Mouse (Mus musculus) embryonic facial prominence, embryonic 13.5 days (tissue): ENCODE measurements at regions not wholly inside any gene's neighbourhood (a gene's known extent, or its start where the extent isn't known, plus 50 kb on each side); places are given as distances from the start of the nearest gene placed in this dataset.

ENCODE experiments used
- ATAC-seq: fragments of 200-750 bp; cut with Nextera tagmentation; 2 replicates; pipeline ENCODE4 v1.8.0; 2017; ENCODE audit warnings: low read depth; ENCODE audit not compliant: insufficient number of reproducible peaks, insufficient read depth, low FRiP score, low TSS enrichment
- H3K27ac ChIP-seq: fragments of 300-500 bp; sonication (generic); 2 replicates; pipeline ENCODE4 v1.5.1; 2015; ENCODE audit warnings: moderate library complexity, mild to moderate bottlenecking, inconsistent platforms
- H3K27me3 ChIP-seq: fragments of 300-500 bp; sonication (generic); 2 replicates; pipeline ENCODE4 v1.6.1; 2015; ENCODE audit warnings: mild to moderate bottlenecking, inconsistent platforms
- H3K36me3 ChIP-seq: fragments of 300-500 bp; sonication (generic); 2 replicates; pipeline ENCODE4 v1.6.1; 2015; ENCODE audit warnings: mild to moderate bottlenecking, inconsistent platforms
- H3K4me1 ChIP-seq: fragments of 300-500 bp; sonication (generic); 2 replicates; pipeline ENCODE4 v1.6.1; 2015; ENCODE audit warnings: inconsistent platforms
- H3K4me2 ChIP-seq: fragments of 300-500 bp; sonication (generic); 2 replicates; pipeline ENCODE4 v1.6.1; 2015; ENCODE audit warnings: moderate library complexity, mild to moderate bottlenecking, inconsistent platforms
- H3K4me3 ChIP-seq: fragments of 300-500 bp; sonication (generic); 2 replicates; pipeline ENCODE4 v1.5.1; 2015; ENCODE audit warnings: mild to moderate bottlenecking, inconsistent platforms
- H3K9ac ChIP-seq: fragments of 300-500 bp; sonication (generic); 2 replicates; pipeline ENCODE4 v1.6.1; 2015; ENCODE audit warnings: mild to moderate bottlenecking, inconsistent platforms
- H3K9me3 ChIP-seq: fragments of 300-500 bp; sonication (generic); 2 replicates; pipeline ENCODE4 v1.6.1; 2016; ENCODE audit warnings: inconsistent platforms
- WGBS: fragments of 180-500 bp; shearing (Covaris S2); methylation state at CpG from one replicate; pipeline ENCODE4 v1.1.7; 2015; ENCODE audit warnings: mixed read lengths; 5-methylcytosine and 5-hydroxymethylcytosine counted together

DNA sequence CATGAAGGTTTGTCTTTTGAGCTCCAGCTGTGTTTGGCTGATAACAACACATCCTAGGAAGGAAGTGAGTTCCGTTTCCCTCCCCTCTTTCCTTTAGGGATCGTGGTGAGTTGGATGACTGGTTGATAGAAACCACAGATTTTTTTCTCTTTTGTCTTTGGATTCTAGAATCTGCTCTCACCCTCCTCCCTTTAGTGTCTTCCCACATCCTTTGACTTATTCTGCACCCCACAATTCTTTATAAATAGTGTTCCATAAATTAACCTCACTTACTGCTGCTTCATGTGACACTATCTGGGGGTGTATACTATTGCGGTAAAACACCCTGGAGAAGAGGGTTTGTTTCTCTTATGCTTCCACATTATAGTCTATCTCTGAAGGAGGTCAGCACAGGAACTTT is 285.7 kb downstream of the CK137956 start:
- H3K27ac ChIP-seq = no peak overlapping the region
- no peak overlapping the region for H3K4me3 ChIP-seq
- H3K9me3 ChIP-seq = no peaks in the 10 kb centered on the region
- H3K9ac ChIP-seq = no peak overlapping the region
- H3K27me3 ChIP-seq = no peaks in the 10 kb centered on the region
- WGBS = 83% methylated on average over 3 of the region's 3 CpGs
- H3K4me1 ChIP-seq = no peaks in the 10 kb centered on the region
- no peak overlapping the region for H3K4me2 ChIP-seq
- ATAC-seq = no peak
- H3K36me3 ChIP-seq = no peaks in the 10 kb centered on the region

GRCm38 (mm10) chr4:127679391-127679790 is 291.4 kb downstream of the CK137956 start:
- Histone ChIP-seq H3K4me1 (no peaks in the 10 kb centered on the region), H3K36me3 (no peaks in the 10 kb centered on the region), H3K4me2 (no peak overlapping the region), H3K9ac (no peak overlapping the region), H3K4me3 (no peak overlapping the region), H3K27ac (no peak overlapping the region), H3K9me3 (no peaks in the 10 kb centered on the region), H3K27me3 (no peaks in the 10 kb centered on the region)
- ATAC-seq = no peak
- 12% methylated on average over 4 of the region's 4 CpGs for WGBS

- H3K27me3 ChIP-seq = no peaks in the 10 kb centered on the region
- no peak overlapping the region for H3K4me3 ChIP-seq
- no peak for ATAC-seq
- no peaks in the 10 kb centered on the region for H3K36me3 ChIP-seq
- no peak overlapping the region for H3K4me2 ChIP-seq
- H3K27ac ChIP-seq = no peak overlapping the region
- H3K9me3 ChIP-seq = no peaks in the 10 kb centered on the region
- H3K9ac ChIP-seq = no peak overlapping the region
- 55% methylated on average over 5 of the region's 5 CpGs for WGBS
- H3K4me1 ChIP-seq = no peaks in the 10 kb centered on the region
Measured at GRCm38 (mm10) chr4:127678437-127678836, 292.3 kb downstream of the CK137956 start.

DNA sequence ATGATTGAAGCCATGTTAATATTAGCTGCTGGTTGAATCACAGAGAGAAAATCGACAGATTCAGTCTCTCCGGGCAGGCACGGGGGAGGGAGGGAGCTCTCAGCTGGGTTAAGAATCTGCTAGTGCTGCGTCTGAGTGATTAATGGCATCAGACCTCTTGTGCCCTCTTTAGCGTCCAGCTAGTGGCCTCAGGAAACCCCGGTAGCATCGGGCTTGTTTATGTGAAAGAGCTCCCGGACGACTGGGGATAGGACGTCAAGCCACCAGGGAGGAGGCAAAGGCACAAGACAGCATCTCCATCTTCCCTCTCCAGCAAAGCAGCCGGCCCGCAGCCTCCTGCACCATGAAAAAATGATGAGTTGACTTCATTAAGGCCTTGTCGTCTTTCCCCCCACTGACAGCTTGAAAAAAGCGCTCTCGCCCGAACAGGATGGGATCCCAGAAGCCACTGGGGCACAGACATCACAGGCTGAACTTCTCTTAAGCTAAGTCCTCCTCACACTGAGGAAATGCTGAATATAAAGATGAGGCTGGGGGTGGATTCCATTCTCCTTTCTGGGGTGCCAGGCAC is 294.9 kb downstream of the CK137956 start:
- Histone ChIP-seq H3K27me3 (no peaks in the 10 kb centered on the region), H3K4me3 (no peak overlapping the region), H3K4me1 (no peaks in the 10 kb centered on the region), H3K36me3 (no peaks in the 10 kb centered on the region), H3K27ac (no peak overlapping the region), H3K9ac (no peak overlapping the region), H3K9me3 (no peaks in the 10 kb centered on the region), H3K4me2 (no peak overlapping the region)
- ATAC-seq = no peak
- 64% methylated on average over 16 of the region's 16 CpGs for WGBS

- 93% methylated on average over 1 of the region's 1 CpGs for WGBS
- H3K4me2 ChIP-seq = no peak overlapping the region
- ATAC-seq = no peak
- H3K9ac ChIP-seq = no peak overlapping the region
- no peaks in the 10 kb centered on the region for H3K27me3 ChIP-seq
- no peak overlapping the region for H3K27ac ChIP-seq
- H3K4me1 ChIP-seq = no peaks in the 10 kb centered on the region
- H3K36me3 ChIP-seq = no peaks in the 10 kb centered on the region
- peaks cover 3% of the 10 kb centered on the region; the same call in 1 of the 2 replicates for H3K9me3 ChIP-seq
- H3K4me3 ChIP-seq = no peak overlapping the region
Measured at GRCm38 (mm10) chr4:127659950-127660349, 302.0 kb upstream of the Gjb5 start.

GRCm38 (mm10) chr4:127651601-127652000 is 293.6 kb upstream of the Gjb5 start:
- H3K27ac ChIP-seq = no peak overlapping the region
- H3K27me3 ChIP-seq = no peaks in the 10 kb centered on the region; the same call in none of the 2 replicates
- H3K9me3 ChIP-seq = no peaks in the 10 kb centered on the region
- no peak overlapping the region for H3K9ac ChIP-seq
- no peak overlapping the region for H3K4me2 ChIP-seq
- no peak for ATAC-seq
- 36% methylated on average over 5 of the region's 5 CpGs for WGBS
- H3K4me3 ChIP-seq = no peak overlapping the region
- no peaks in the 10 kb centered on the region for H3K36me3 ChIP-seq
- H3K4me1 ChIP-seq = peaks cover 3% of the 10 kb centered on the region; the same call in 1 of the 2 replicates

DNA sequence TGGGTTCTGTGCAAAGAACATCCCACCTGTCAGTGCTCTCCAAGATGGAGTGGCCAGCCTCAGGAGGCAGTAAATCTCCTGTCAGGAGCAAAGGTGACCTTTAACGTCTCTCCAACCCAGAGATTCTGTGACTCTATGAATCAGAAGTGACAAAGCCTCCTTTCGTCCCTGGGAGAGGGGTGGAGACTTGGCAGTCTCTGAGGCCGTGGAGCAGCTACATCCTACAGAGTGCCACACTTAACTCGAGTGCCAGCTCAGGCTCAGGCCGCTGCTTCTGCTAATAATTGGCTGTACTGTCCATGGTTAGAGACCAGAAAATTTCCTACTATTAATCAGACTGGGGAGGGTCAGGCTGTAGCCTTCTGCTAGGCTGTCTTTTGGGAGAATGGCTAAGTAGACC is 290.0 kb upstream of the Gjb5 start:
- no peaks in the 10 kb centered on the region; the same call in none of the 2 replicates for H3K27me3 ChIP-seq
- H3K27ac ChIP-seq = no peak overlapping the region
- H3K4me3 ChIP-seq = no peak overlapping the region
- H3K9me3 ChIP-seq = no peaks in the 10 kb centered on the region
- no peaks in the 10 kb centered on the region for H3K36me3 ChIP-seq
- no peak overlapping the region for H3K4me2 ChIP-seq
- no peak for ATAC-seq
- no peak overlapping the region for H3K9ac ChIP-seq
- peaks cover 3% of the 10 kb centered on the region; the same call in 1 of the 2 replicates for H3K4me1 ChIP-seq
- 71% methylated on average over 5 of the region's 5 CpGs for WGBS

GRCm38 (mm10) chr4:127647189-127647588 is 289.2 kb upstream of the Gjb5 start:
- WGBS = 47% methylated on average over 8 of the region's 8 CpGs
- Histone ChIP-seq H3K27ac (no peak overlapping the region), H3K4me2 (no peak overlapping the region)

DNA sequence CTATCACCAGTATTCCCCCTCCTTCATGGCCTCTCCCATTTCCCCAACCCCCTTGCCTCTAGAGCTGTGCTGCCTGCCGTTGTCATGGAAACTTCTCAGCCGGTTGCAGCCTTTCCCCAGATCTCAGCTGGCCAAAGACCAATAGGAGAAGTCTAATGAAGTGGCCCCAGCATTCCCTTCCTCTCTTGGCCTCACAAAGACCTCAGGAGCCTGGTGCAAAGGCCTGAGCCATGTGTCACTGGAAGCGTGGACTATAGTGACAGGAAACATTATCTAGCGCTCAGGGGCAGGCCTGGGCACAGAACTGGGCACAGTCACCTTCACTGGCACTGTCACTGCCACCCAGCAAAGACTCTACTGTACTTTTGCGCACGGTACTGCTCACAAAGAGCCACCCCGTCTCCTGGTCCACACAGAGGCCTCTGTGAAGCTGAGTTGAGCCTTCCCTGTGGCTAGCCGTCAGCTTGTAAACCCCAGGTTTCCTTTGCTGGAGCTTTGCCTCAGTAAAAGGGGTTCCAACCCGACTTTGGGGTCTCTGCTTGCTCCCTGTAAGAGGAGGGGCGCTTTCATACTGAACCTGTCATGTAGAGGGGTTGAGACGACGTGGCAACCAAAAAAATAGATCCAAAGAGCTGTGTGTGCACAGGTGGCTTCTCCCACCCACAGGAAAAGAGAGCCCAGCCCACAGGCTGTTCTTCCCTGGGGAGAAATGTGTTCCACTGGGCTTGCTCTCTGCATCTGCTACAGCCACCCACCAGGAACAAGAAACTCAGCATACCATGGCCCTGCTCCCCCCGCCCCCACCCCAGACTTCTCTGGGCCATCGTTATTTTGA is 282.5 kb upstream of the Gjb5 start:
- no peak overlapping the region for H3K4me3 ChIP-seq
- H3K36me3 ChIP-seq = no peaks in the 10 kb centered on the region
- no peak overlapping the region for H3K9ac ChIP-seq
- 57% methylated on average over 14 of the region's 14 CpGs for WGBS
- peaks cover 20% of the 10 kb centered on the region for H3K4me1 ChIP-seq
- no peak overlapping the region for H3K27ac ChIP-seq
- no peaks in the 10 kb centered on the region for H3K27me3 ChIP-seq
- H3K9me3 ChIP-seq = no peaks in the 10 kb centered on the region
- H3K4me2 ChIP-seq = no peak overlapping the region
- ATAC-seq = no peak

More at GRCm38 (mm10) chr4:127647189-127647588, 289.2 kb upstream of the Gjb5 start:
- no peak for ATAC-seq
- Histone ChIP-seq H3K4me3 (no peak overlapping the region), H3K27me3 (no peaks in the 10 kb centered on the region; the same call in none of the 2 replicates), H3K36me3 (no peaks in the 10 kb centered on the region), H3K9me3 (no peaks in the 10 kb centered on the region), H3K9ac (no peak overlapping the region), H3K4me1 (peaks cover 3% of the 10 kb centered on the region; the same call in 1 of the 2 replicates)

DNA sequence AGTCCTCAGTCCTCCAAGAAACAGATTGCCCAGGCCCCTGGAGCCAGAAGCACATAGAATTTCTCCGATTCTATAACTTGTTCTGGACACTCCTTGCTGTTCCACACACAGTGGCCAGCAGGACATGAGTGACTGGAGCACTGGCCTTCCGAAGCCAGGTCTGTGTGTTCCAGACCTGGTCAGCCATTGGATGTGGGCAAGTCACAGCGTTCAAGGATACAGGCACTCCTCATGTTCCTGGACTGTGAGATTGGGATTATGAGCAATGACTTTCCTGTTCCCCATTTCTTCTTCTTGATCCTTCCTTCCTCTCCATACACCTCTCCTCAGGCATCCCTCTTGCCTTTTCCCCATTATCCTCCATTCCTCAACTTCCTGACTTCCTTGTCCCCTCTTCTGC is 281.8 kb upstream of the Gjb5 start:
- Histone ChIP-seq H3K27me3 (no peaks in the 10 kb centered on the region), H3K4me1 (peaks cover 20% of the 10 kb centered on the region), H3K4me3 (no peak overlapping the region), H3K27ac (no peak overlapping the region), H3K9me3 (no peaks in the 10 kb centered on the region), H3K36me3 (no peaks in the 10 kb centered on the region), H3K9ac (no peak overlapping the region), H3K4me2 (no peak overlapping the region)
- 88% methylated on average over 3 of the region's 3 CpGs for WGBS
- no peak for ATAC-seq

DNA sequence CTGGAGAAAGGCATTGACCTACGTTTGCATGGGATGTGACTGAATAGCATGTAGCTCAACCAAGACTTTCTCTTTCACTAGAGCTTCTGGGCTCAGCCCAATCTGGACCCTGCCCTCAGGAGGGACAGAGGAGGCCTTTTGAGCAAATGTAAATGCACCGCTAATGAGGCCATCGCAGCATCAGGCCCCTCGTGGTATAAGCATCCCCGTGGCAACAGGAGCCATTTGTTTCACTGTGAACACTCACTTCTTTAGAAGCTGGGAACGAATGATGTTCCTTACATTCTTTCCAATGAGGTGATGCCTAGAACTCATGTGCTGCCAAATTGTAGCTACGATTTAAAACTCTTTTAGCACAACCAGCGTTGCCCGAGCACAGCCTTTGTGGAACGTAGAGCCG is 279.0 kb upstream of the Gjb5 start:
- H3K9ac ChIP-seq = no peak overlapping the region
- peaks cover 20% of the 10 kb centered on the region for H3K4me1 ChIP-seq
- no peaks in the 10 kb centered on the region for H3K36me3 ChIP-seq
- no peak overlapping the region for H3K27ac ChIP-seq
- no peaks in the 10 kb centered on the region for H3K27me3 ChIP-seq
- H3K9me3 ChIP-seq = no peaks in the 10 kb centered on the region
- WGBS = 70% methylated on average over 11 of the region's 11 CpGs
- no peak overlapping the region for H3K4me3 ChIP-seq
- no peak for ATAC-seq
- H3K4me2 ChIP-seq = no peak overlapping the region

DNA sequence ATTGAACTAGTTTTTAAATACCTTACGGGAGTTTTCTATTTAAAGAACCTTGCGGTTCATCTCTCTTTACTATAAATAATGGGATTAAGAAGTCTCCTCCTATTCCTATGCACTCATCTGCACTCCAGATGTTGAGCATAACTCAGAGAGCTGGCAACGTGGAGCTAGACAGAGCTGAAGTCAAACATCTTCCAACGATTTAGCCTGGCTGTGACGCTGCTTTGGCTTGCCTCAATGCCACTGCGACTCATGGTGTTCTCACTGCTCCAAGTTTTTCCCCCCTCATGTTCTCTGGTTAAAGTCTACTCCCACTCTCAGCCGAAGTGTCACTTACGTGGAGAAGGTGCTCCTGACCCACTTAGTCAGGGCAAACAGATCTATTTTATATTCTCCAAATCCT is 277.3 kb upstream of the Gjb5 start:
- Histone ChIP-seq H3K9me3 (no peaks in the 10 kb centered on the region), H3K4me2 (no peak overlapping the region), H3K36me3 (no peaks in the 10 kb centered on the region), H3K9ac (no peak overlapping the region), H3K4me3 (no peak overlapping the region), H3K4me1 (peaks cover 11% of the 10 kb centered on the region), H3K27ac (no peak overlapping the region), H3K27me3 (no peaks in the 10 kb centered on the region)
- no peak for ATAC-seq
- WGBS = 41% methylated on average over 8 of the region's 8 CpGs
